Mouse (Mus musculus) limb, embryonic 13.5 days (tissue): Measurements from ENCODE around the gene Igsf1. TPM values are rescaled to one million over a fixed set of nuclear protein-coding genes. Genes with fewer than 3 reads are reported as not detected.

Experiments used
- ATAC-seq: fragments of 200-750 bp; cut with Nextera tagmentation; 2 replicates; pipeline ENCODE4 v1.8.0; 2017; ENCODE audit warnings: low read depth, moderate number of reproducible peaks, moderate TSS enrichment; ENCODE audit not compliant: low FRiP score
- H3K27ac ChIP-seq: fragments of 300-500 bp; sonication (generic); 2 replicates; pipeline ENCODE4 v1.5.1; 2015; ENCODE audit warnings: inconsistent platforms, mild to moderate bottlenecking, moderate library complexity
- H3K27me3 ChIP-seq: fragments of 300-500 bp; sonication (generic); 2 replicates; pipeline ENCODE4 v1.6.1; 2015; ENCODE audit warnings: mild to moderate bottlenecking, inconsistent platforms
- H3K36me3 ChIP-seq: fragments of 300-500 bp; sonication (generic); 2 replicates; pipeline ENCODE4 v1.6.1; 2015; ENCODE audit warnings: inconsistent platforms, mild to moderate bottlenecking, moderate library complexity
- H3K4me1 ChIP-seq: fragments of 300-500 bp; sonication (generic); 2 replicates; pipeline ENCODE4 v1.6.1; 2015; ENCODE audit warnings: inconsistent platforms
- H3K4me2 ChIP-seq: fragments of 300-500 bp; sonication (generic); replicated peaks from 2 replicates; pipeline ENCODE4 v1.6.1; 2015; ENCODE audit warnings: inconsistent platforms, mild to moderate bottlenecking, moderate library complexity
- H3K4me3 ChIP-seq: fragments of 300-500 bp; sonication (generic); 2 replicates; pipeline ENCODE4 v1.5.1; 2015; ENCODE audit warnings: moderate library complexity, mild to moderate bottlenecking, inconsistent platforms
- H3K9ac ChIP-seq: fragments of 300-500 bp; sonication (generic); 2 replicates; pipeline ENCODE4 v1.6.1; 2015; ENCODE audit warnings: mild to moderate bottlenecking, inconsistent platforms
- H3K9me3 ChIP-seq: fragments of 300-500 bp; sonication (generic); 2 replicates; pipeline ENCODE4 v1.6.1; 2016; ENCODE audit warnings: inconsistent platforms
- WGBS: fragments of 180-500 bp; shearing (Covaris S2); methylation state at CpG from one replicate; pipeline ENCODE4 v1.1.7; 2015; 5-methylcytosine and 5-hydroxymethylcytosine counted together
- polyA plus RNA-seq: library from polyadenylated mRNA; unstranded; fragments of >200 nt; fragmentation: Nextera tagmentation; extraction: Ambion mirVana; gene quantifications from 2 replicates; pipeline ENCODE4 v1.2.1, GENCODE M21; 2015

Gene Igsf1
- 1.7 and 2.1 TPM in 2 replicates for polyA plus RNA-seq

DNA sequence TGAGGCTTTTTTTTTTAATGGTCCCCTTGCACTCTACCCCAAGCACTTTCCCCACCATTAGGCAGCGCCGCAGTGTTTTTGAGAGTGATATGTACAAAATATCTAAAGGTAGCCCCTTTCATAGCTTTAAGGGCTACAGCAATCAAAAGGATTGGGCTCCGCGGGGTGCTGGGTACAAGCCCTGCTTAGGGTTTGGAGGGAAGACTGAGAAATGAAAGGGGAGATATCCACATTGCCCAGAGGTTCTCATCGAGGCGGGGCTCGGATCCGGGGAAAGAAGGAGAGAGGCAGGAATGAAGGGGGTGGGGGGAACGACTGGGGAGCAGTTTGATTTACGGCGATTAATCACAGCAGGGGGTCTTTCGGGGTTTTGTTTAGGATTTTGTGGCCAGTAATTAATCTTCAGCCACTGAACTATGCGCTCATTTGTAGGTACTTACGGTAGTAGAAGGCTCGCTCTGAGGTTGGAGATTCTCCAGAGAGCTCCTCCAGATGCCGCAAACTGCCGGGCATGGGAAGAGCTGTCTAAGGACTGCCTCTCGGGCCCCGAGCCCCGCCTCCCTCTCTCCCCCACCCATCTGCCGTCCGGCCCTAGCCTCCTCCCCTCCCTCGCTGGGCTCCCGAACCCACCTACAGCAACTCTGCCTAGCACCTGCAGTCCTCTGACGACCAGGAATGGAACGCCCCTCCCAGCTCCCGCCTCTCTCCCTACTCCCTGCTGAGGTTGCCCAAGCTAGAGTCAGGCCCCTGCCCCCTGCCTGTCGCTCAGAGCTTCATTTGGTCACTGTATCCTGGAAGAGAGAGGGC lies at the start of gene Igsf1:
TSS of gene Igsf1 (minus strand) at position 537 of the 807 bp plus-strand sequence.
- H3K4me1 ChIP-seq: no peaks in the 10 kb centered on the region
- peak within 1 kb of the TSS; percentile 62 for H3K4me2 ChIP-seq
- ATAC-seq: peak; percentile 81
- H3K4me3 ChIP-seq: peak within 1 kb of the TSS; percentile 35
- H3K27me3 ChIP-seq: no peaks in the 10 kb centered on the region
- H3K27ac ChIP-seq: no peak within 1 kb of the TSS
- no peaks in the 10 kb centered on the region for H3K9me3 ChIP-seq
- 26% methylated on average over 24 of the region's 28 CpGs for WGBS
- H3K9ac ChIP-seq: no peak within 1 kb of the TSS
- H3K36me3 ChIP-seq: no peaks in the 10 kb centered on the region

GRCm38 (mm10) chrX:49770828-49771227 lies 26.7 kb downstream of the Igsf1 start:
- no peak for ATAC-seq
- no peak overlapping the region for H3K27ac ChIP-seq
- H3K9me3 ChIP-seq: no peaks in the 10 kb centered on the region
- WGBS: 34% methylated on average over 2 of the region's 2 CpGs
- H3K4me2 ChIP-seq: no peak overlapping the region
- no peak overlapping the region for H3K4me3 ChIP-seq
- no peak overlapping the region for H3K9ac ChIP-seq
- H3K36me3 ChIP-seq: no peaks in the 10 kb centered on the region
- H3K27me3 ChIP-seq: no peaks in the 10 kb centered on the region
- H3K4me1 ChIP-seq: no peaks in the 10 kb centered on the region

DNA sequence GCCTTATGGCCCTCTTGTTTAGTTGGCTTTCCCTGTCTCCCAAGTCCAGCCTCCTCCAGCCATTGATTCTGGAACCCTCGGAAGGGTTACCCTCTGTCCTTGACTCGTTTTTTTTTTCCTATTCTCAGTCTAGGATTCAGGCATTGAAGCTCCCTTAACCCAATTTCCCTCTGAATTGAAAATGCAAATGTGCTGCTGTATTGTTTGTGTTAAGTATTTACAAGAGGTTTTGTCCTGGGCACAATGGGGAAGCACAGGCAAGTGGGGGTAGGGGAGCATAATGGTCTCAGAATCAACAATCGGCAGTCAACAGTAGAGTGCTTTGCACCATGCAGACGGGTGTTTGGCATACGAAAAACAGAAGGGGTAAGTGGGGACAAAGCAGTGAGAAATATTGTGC lies 52.4 kb downstream of the Igsf1 start:
- Histone ChIP-seq H3K27me3 (no peaks in the 10 kb centered on the region), H3K27ac (no peak overlapping the region), H3K4me3 (no peak overlapping the region), H3K4me2 (no peak overlapping the region), H3K9me3 (no peaks in the 10 kb centered on the region), H3K4me1 (no peaks in the 10 kb centered on the region), H3K9ac (no peak overlapping the region), H3K36me3 (no peaks in the 10 kb centered on the region)
- 65% methylated on average over 5 of the region's 5 CpGs for WGBS
- no peak for ATAC-seq

DNA sequence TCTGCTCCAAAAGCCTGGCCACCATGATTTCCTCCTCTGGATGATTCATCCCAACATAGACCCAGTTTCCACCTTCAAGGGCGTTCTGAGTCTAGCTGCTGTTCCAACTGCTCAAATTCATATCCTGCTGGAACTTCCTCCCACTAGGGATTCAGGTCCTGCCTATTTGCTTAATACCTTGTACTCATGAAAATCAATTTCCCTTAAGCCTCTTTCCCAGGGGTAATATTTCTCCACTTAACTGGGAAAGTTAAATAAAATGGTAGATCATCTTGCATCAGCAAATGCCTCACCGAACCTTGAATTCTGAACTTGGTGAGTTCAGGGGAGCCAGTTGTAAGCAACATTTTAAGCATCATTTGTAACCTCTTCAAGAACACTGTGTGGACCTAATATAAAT lies 62.6 kb downstream of the Igsf1 start, which contains the start of gene Olfr1321:
TSS of gene Olfr1321 (minus strand) at position 101 of the 400 bp plus-strand sequence.
- H3K27ac ChIP-seq: no peak within 1 kb of the TSS
- H3K27me3 ChIP-seq: no peaks in the 10 kb centered on the region
- H3K9ac ChIP-seq: no peak within 1 kb of the TSS
- no peak within 1 kb of the TSS for H3K4me3 ChIP-seq
- ATAC-seq: no peak
- H3K36me3 ChIP-seq: no peaks in the 10 kb centered on the region
- no peak within 1 kb of the TSS for H3K4me2 ChIP-seq
- WGBS: 70% methylated on average over 2 of the region's 2 CpGs
- no peaks in the 10 kb centered on the region for H3K9me3 ChIP-seq
- no peaks in the 10 kb centered on the region for H3K4me1 ChIP-seq

Other genes with a start within 250 kb of the Igsf1 start
- not detected in 2 replicates for gene Olfr1320, start 125.4 kb downstream of the Igsf1 start, polyA plus RNA-seq
- not detected in 2 replicates for gene Olfr1321, start 62.7 kb downstream of the Igsf1 start, polyA plus RNA-seq
- gene Olfr1322, start 93.7 kb upstream of the Igsf1 start, polyA plus RNA-seq: not detected in 2 replicates
- gene Olfr1323, start 221.6 kb upstream of the Igsf1 start, polyA plus RNA-seq: not detected in 2 replicates